Mouse (Mus musculus): ENCODE measurements around the gene Mmp11. TPM values are rescaled to one million over a fixed set of nuclear protein-coding genes. Genes with fewer than 3 reads are reported as not detected.

Mmp11 gene
- polyA plus RNA-seq (2015; fragmentation: Nextera tagmentation; extraction: Ambion mirVana), result 23.5 and 25.4 TPM in 2 replicates

GRCm38 (mm10) chr10:75935680-75936541 is at the start of gene Mmp11:
Gene Mmp11, minus strand, starts transcription at chr10:75936496.
- ATAC-seq, result peak; percentile 82
- peak within 1 kb of the TSS; percentile 79 for H3K9ac ChIP-seq (ENCODE audit: low read depth, low read length)
- H3K27me3 ChIP-seq (replicated peaks; ENCODE audit: control insufficient read depth, insufficient read depth, low read length), result peaks cover 3% of the 10 kb centered on the region; the same call in 1 of the 2 replicates
- no peaks in the 10 kb centered on the region for H3K36me3 ChIP-seq (ENCODE audit: control insufficient read depth, insufficient read depth, low read length)
- peak within 1 kb of the TSS; percentile 79 for H3K4me3 ChIP-seq (ENCODE audit: low read length)
- no peaks in the 10 kb centered on the region for H3K9me3 ChIP-seq (ENCODE audit: control insufficient read depth, low read length)
- H3K4me1 ChIP-seq (ENCODE audit: control insufficient read depth, insufficient read depth, low read length), result peaks cover 25% of the 10 kb centered on the region
- H3K27ac ChIP-seq (ENCODE audit: low read length), result peak within 1 kb of the TSS; percentile 66
- WGBS, result 2% methylated on average over 51 of the region's 51 CpGs
- H3K4me2 ChIP-seq (ENCODE audit: low read depth, low read length), result peak within 1 kb of the TSS; percentile 72

GRCm38 (mm10) chr10:75979432-75979831 is 43.1 kb upstream of the Mmp11 start:
- ATAC-seq, result no peak
- H3K9ac ChIP-seq (ENCODE audit: low read depth, low read length), result no peak overlapping the region
- H3K9me3 ChIP-seq (ENCODE audit: control insufficient read depth, low read length), result no peaks in the 10 kb centered on the region
- no peaks in the 10 kb centered on the region for H3K36me3 ChIP-seq (ENCODE audit: control insufficient read depth, insufficient read depth, low read length)
- H3K27me3 ChIP-seq (replicated peaks; ENCODE audit: control insufficient read depth, insufficient read depth, low read length), result no peaks in the 10 kb centered on the region
- H3K27ac ChIP-seq (ENCODE audit: low read length), result no peak overlapping the region
- no peak overlapping the region for H3K4me2 ChIP-seq (ENCODE audit: low read depth, low read length)
- no peaks in the 10 kb centered on the region for H3K4me1 ChIP-seq (ENCODE audit: control insufficient read depth, insufficient read depth, low read length)
- WGBS, result 90% methylated on average over 3 of the region's 3 CpGs
- no peak overlapping the region for H3K4me3 ChIP-seq (ENCODE audit: low read length)

GRCm38 (mm10) chr10:75978835-75979157 is 42.5 kb upstream of the Mmp11 start:
- no peak for ATAC-seq
- no peaks in the 10 kb centered on the region for H3K4me1 ChIP-seq (ENCODE audit: control insufficient read depth, insufficient read depth, low read length)
- WGBS, result 90% methylated on average over 5 of the region's 5 CpGs
- no peak overlapping the region for H3K4me2 ChIP-seq (ENCODE audit: low read depth, low read length)
- no peaks in the 10 kb centered on the region for H3K9me3 ChIP-seq (ENCODE audit: control insufficient read depth, low read length)
- H3K4me3 ChIP-seq (ENCODE audit: low read length), result no peak overlapping the region
- no peaks in the 10 kb centered on the region for H3K27me3 ChIP-seq (replicated peaks; ENCODE audit: control insufficient read depth, insufficient read depth, low read length)
- no peak overlapping the region for H3K9ac ChIP-seq (ENCODE audit: low read depth, low read length)
- H3K27ac ChIP-seq (ENCODE audit: low read length), result no peak overlapping the region
- H3K36me3 ChIP-seq (ENCODE audit: control insufficient read depth, insufficient read depth, low read length), result no peaks in the 10 kb centered on the region

GRCm38 (mm10) chr10:75978119-75978834 is 42.0 kb upstream of the Mmp11 start:
- 44% methylated on average over 10 of the region's 10 CpGs for WGBS
- no peak for ATAC-seq
- no peaks in the 10 kb centered on the region for H3K36me3 ChIP-seq (ENCODE audit: control insufficient read depth, insufficient read depth, low read length)

GRCm38 (mm10) chr10:75975216-75975615 is 38.9 kb upstream of the Mmp11 start:
- Histone ChIP-seq H3K4me1 (ENCODE audit: control insufficient read depth, insufficient read depth, low read length) (no peaks in the 10 kb centered on the region), H3K27me3 (replicated peaks; ENCODE audit: control insufficient read depth, insufficient read depth, low read length) (no peaks in the 10 kb centered on the region), H3K27ac (ENCODE audit: low read length) (no peak overlapping the region), H3K4me2 (ENCODE audit: low read depth, low read length) (no peak overlapping the region), H3K4me3 (ENCODE audit: low read length) (no peak overlapping the region), H3K9me3 (ENCODE audit: control insufficient read depth, low read length) (no peaks in the 10 kb centered on the region), H3K36me3 (ENCODE audit: control insufficient read depth, insufficient read depth, low read length) (no peaks in the 10 kb centered on the region), H3K9ac (ENCODE audit: low read depth, low read length) (no peak overlapping the region)
- no peak for ATAC-seq
- WGBS, result 77% methylated on average over 5 of the region's 5 CpGs

More at GRCm38 (mm10) chr10:75978119-75978834, 42.0 kb upstream of the Mmp11 start:
- Histone ChIP-seq H3K9ac (ENCODE audit: low read depth, low read length) (no peak overlapping the region), H3K4me1 (ENCODE audit: control insufficient read depth, insufficient read depth, low read length) (no peaks in the 10 kb centered on the region), H3K27me3 (replicated peaks; ENCODE audit: control insufficient read depth, insufficient read depth, low read length) (no peaks in the 10 kb centered on the region), H3K9me3 (ENCODE audit: control insufficient read depth, low read length) (no peaks in the 10 kb centered on the region), H3K4me2 (ENCODE audit: low read depth, low read length) (no peak overlapping the region), H3K4me3 (ENCODE audit: low read length) (no peak overlapping the region), H3K27ac (ENCODE audit: low read length) (no peak overlapping the region)

- Histone ChIP-seq H3K9ac (ENCODE audit: low read depth, low read length) (no peak overlapping the region), H3K27ac (ENCODE audit: low read length) (no peak overlapping the region), H3K4me2 (ENCODE audit: low read depth, low read length) (no peak overlapping the region), H3K4me3 (ENCODE audit: low read length) (no peak overlapping the region), H3K4me1 (ENCODE audit: control insufficient read depth, insufficient read depth, low read length) (no peaks in the 10 kb centered on the region), H3K9me3 (ENCODE audit: control insufficient read depth, low read length) (no peaks in the 10 kb centered on the region), H3K27me3 (replicated peaks; ENCODE audit: control insufficient read depth, insufficient read depth, low read length) (no peaks in the 10 kb centered on the region), H3K36me3 (ENCODE audit: control insufficient read depth, insufficient read depth, low read length) (no peaks in the 10 kb centered on the region)
- WGBS, result 88% methylated on average over 10 of the region's 10 CpGs
- ATAC-seq, result no peak
Measured at GRCm38 (mm10) chr10:75973846-75974245, 37.5 kb upstream of the Mmp11 start.

- ATAC-seq, result no peak
- Histone ChIP-seq H3K36me3 (ENCODE audit: control insufficient read depth, insufficient read depth, low read length) (no peaks in the 10 kb centered on the region), H3K27me3 (replicated peaks; ENCODE audit: control insufficient read depth, insufficient read depth, low read length) (no peaks in the 10 kb centered on the region; the same call in 1 of the 2 replicates), H3K9me3 (ENCODE audit: control insufficient read depth, low read length) (no peaks in the 10 kb centered on the region), H3K9ac (ENCODE audit: low read depth, low read length) (peak within 1 kb of the TSS; percentile 36; the same call in 1 of the 2 replicates), H3K4me3 (ENCODE audit: low read length) (peak within 1 kb of the TSS; percentile 23; the same call in 1 of the 2 replicates), H3K4me2 (ENCODE audit: low read depth, low read length) (peak within 1 kb of the TSS; percentile 26), H3K4me1 (ENCODE audit: control insufficient read depth, insufficient read depth, low read length) (peaks cover 11% of the 10 kb centered on the region), H3K27ac (ENCODE audit: low read length) (no peak within 1 kb of the TSS)
- WGBS, result 23% methylated on average over 20 of the region's 20 CpGs
Measured at GRCm38 (mm10) chr10:75954381-75954811, 18.1 kb upstream of the Mmp11 start, which contains the start of gene Gm5134. Gene Gm5134, plus strand, starts transcription at chr10:75954514.

- Histone ChIP-seq H3K4me2 (ENCODE audit: low read depth, low read length) (peak overlapping the region; percentile 97), H3K36me3 (ENCODE audit: control insufficient read depth, insufficient read depth, low read length) (no peaks in the 10 kb centered on the region), H3K4me3 (ENCODE audit: low read length) (peak overlapping the region; percentile 53), H3K27me3 (replicated peaks; ENCODE audit: control insufficient read depth, insufficient read depth, low read length) (no peaks in the 10 kb centered on the region; the same call in 1 of the 2 replicates), H3K9me3 (ENCODE audit: control insufficient read depth, low read length) (no peaks in the 10 kb centered on the region), H3K27ac (ENCODE audit: low read length) (no peak overlapping the region), H3K9ac (ENCODE audit: low read depth, low read length) (peak overlapping the region; percentile 68), H3K4me1 (ENCODE audit: control insufficient read depth, insufficient read depth, low read length) (peaks cover 11% of the 10 kb centered on the region)
- peak; percentile 45 for ATAC-seq
- WGBS, result 4% methylated on average over 13 of the region's 13 CpGs
Measured at GRCm38 (mm10) chr10:75951424-75952050, 15.2 kb upstream of the Mmp11 start.

GRCm38 (mm10) chr10:75950791-75951210 is 14.5 kb upstream of the Mmp11 start:
- Histone ChIP-seq H3K4me1 (ENCODE audit: control insufficient read depth, insufficient read depth, low read length) (peaks cover 11% of the 10 kb centered on the region), H3K36me3 (ENCODE audit: control insufficient read depth, insufficient read depth, low read length) (no peaks in the 10 kb centered on the region), H3K27ac (ENCODE audit: low read length) (no peak overlapping the region), H3K27me3 (replicated peaks; ENCODE audit: control insufficient read depth, insufficient read depth, low read length) (no peaks in the 10 kb centered on the region; the same call in 1 of the 2 replicates), H3K9me3 (ENCODE audit: control insufficient read depth, low read length) (no peaks in the 10 kb centered on the region), H3K9ac (ENCODE audit: low read depth, low read length) (peak overlapping the region; percentile 68), H3K4me2 (ENCODE audit: low read depth, low read length) (peak overlapping the region; percentile 97), H3K4me3 (ENCODE audit: low read length) (peak overlapping the region; percentile 53)
- WGBS, result 4% methylated on average over 23 of the region's 23 CpGs
- ATAC-seq, result peak; percentile 71

Data from intestine, embryonic 16.5 days (tissue).